Mouse (Mus musculus) lung, postnatal 0 days (tissue): ENCODE measurements around the gene B3gat1. TPM values are rescaled to one million over a fixed set of nuclear protein-coding genes. Genes with fewer than 3 reads are reported as not detected.

Source experiments
- ATAC-seq: fragments of 200-750 bp; cut with Nextera tagmentation; 2 replicates; pipeline ENCODE4 v1.8.0; 2017; ENCODE audit warnings: moderate library complexity
- DNase-seq: peaks from one replicate; pipeline ENCODE4 v3.0.0-alpha.2; 2016; ENCODE audit warnings: low spot score
- H3K27ac ChIP-seq: fragments of 300-500 bp; sonication (generic); 2 replicates; pipeline ENCODE4 v1.5.1; 2014; ENCODE audit warnings: antibody characterized with exemption, mild to moderate bottlenecking, low read length, mixed read lengths
- H3K27me3 ChIP-seq: fragments of 300-500 bp; sonication (generic); replicated peaks from 2 replicates; pipeline ENCODE4 v1.6.1; 2014; ENCODE audit warnings: low read length, mixed read lengths; ENCODE audit not compliant: insufficient read depth
- H3K36me3 ChIP-seq: fragments of 300-500 bp; sonication (generic); 2 replicates; pipeline ENCODE4 v1.6.1; 2014; ENCODE audit warnings: low read length, mixed read lengths; ENCODE audit not compliant: insufficient read depth
- H3K4me1 ChIP-seq: fragments of 300-500 bp; sonication (generic); 2 replicates; pipeline ENCODE4 v1.6.1; 2014; ENCODE audit warnings: antibody characterized with exemption, low read depth, low read length, mixed read lengths; ENCODE audit not compliant: insufficient read depth
- H3K4me2 ChIP-seq: fragments of 300-500 bp; sonication (generic); replicated peaks from 2 replicates; pipeline ENCODE4 v1.6.1; 2014; ENCODE audit warnings: low read depth, mild to moderate bottlenecking, low read length, moderate library complexity, mixed read lengths
- H3K4me3 ChIP-seq: fragments of 300-500 bp; sonication (generic); 2 replicates; pipeline ENCODE4 v1.5.1; 2014; ENCODE audit warnings: low read depth, low read length
- H3K9ac ChIP-seq: fragments of 300-500 bp; sonication (generic); replicated peaks from 2 replicates; pipeline ENCODE4 v1.6.1; 2014; ENCODE audit warnings: low read depth, mild to moderate bottlenecking
- H3K9me3 ChIP-seq: fragments of 300-500 bp; sonication (generic); 2 replicates; pipeline ENCODE4 v1.6.1; 2016; ENCODE audit warnings: low read length, mixed read lengths
- CTCF ChIP-seq: IDR thresholded peaks from 2 replicates; pipeline ENCODE4 v1.5.1; 2016; ENCODE audit warnings: antibody characterized with exemption, mild to moderate bottlenecking
- EP300 ChIP-seq: IDR thresholded peaks from 2 replicates; pipeline ENCODE4 v1.6.1; 2016; ENCODE audit warnings: antibody characterized with exemption, mild to moderate bottlenecking, control low read depth
- WGBS: fragments of 180-500 bp; shearing (Covaris S2); extraction: QIAGEN DNeasy Blood & Tissue Kit; methylation state at CpG from one replicate; pipeline ENCODE4 v1.1.7; 2014; 5-methylcytosine and 5-hydroxymethylcytosine counted together
- polyA plus RNA-seq: library from polyadenylated mRNA; unstranded; fragments of >200 nt; fragmentation: Nextera tagmentation; extraction: Ambion mirVana; gene quantifications from 2 replicates; pipeline ENCODE4 v1.2.1, GENCODE M21; 2015

Gene B3gat1
- polyA plus RNA-seq, 1 experiment from 2014 or later, result not detected

- Histone ChIP-seq H3K4me3 (no peak overlapping the region), H3K36me3 (no peaks in the 10 kb centered on the region), H3K27ac (no peak overlapping the region), H3K4me2 (no peak overlapping the region), H3K4me1 (no peaks in the 10 kb centered on the region), H3K9me3 (no peaks in the 10 kb centered on the region), H3K27me3 (no peaks in the 10 kb centered on the region), H3K9ac (no peak overlapping the region)
- 85% methylated on average over 6 of the region's 6 CpGs for WGBS
- TF ChIP-seq CTCF, result no peak
- no peak for TF ChIP-seq EP300
- DNase-seq, result no peak
- no peak for ATAC-seq
Observed at GRCm38 (mm10) chr9:26762477-26762876, 28.9 kb downstream of the B3gat1 start.

GRCm38 (mm10) chr9:26768181-26768580 lies 34.7 kb downstream of the B3gat1 start:
- Histone ChIP-seq H3K27me3 (no peaks in the 10 kb centered on the region), H3K4me3 (no peak overlapping the region), H3K27ac (no peak overlapping the region), H3K4me2 (no peak overlapping the region), H3K4me1 (no peaks in the 10 kb centered on the region), H3K36me3 (no peaks in the 10 kb centered on the region), H3K9ac (no peak overlapping the region), H3K9me3 (no peaks in the 10 kb centered on the region)
- 73% methylated on average over 3 of the region's 3 CpGs for WGBS
- no peak for TF ChIP-seq CTCF
- no peak for TF ChIP-seq EP300
- no peak for ATAC-seq
- DNase-seq, result no peak

GRCm38 (mm10) chr9:26775700-26776099 lies 42.2 kb downstream of the B3gat1 start:
- DNase-seq (no peak), ATAC-seq (no peak)
- no peak overlapping the region for H3K4me2 ChIP-seq
- WGBS, result 68% methylated on average over 2 of the region's 2 CpGs
- no peak overlapping the region for H3K27ac ChIP-seq
- H3K9me3 ChIP-seq, result no peaks in the 10 kb centered on the region
- H3K4me3 ChIP-seq, result no peak overlapping the region
- H3K4me1 ChIP-seq, result no peaks in the 10 kb centered on the region
- no peak overlapping the region for H3K9ac ChIP-seq
- H3K27me3 ChIP-seq, result no peaks in the 10 kb centered on the region
- TF ChIP-seq CTCF (no peak), EP300 (no peak)
- H3K36me3 ChIP-seq, result no peaks in the 10 kb centered on the region

GRCm38 (mm10) chr9:26776122-26776902 lies 42.8 kb downstream of the B3gat1 start:
- DNase-seq (peak; percentile 67), ATAC-seq (no peak)
- Histone ChIP-seq H3K27me3 (no peaks in the 10 kb centered on the region), H3K9ac (no peak overlapping the region), H3K4me2 (no peak overlapping the region), H3K36me3 (no peaks in the 10 kb centered on the region), H3K9me3 (no peaks in the 10 kb centered on the region), H3K4me1 (no peaks in the 10 kb centered on the region), H3K27ac (no peak overlapping the region), H3K4me3 (no peak overlapping the region)
- no peak for TF ChIP-seq EP300
- peak; percentile 82 for TF ChIP-seq CTCF
- WGBS, result 62% methylated on average over 6 of the region's 6 CpGs

- 76% methylated on average over 7 of the region's 7 CpGs for WGBS
- no peak for ATAC-seq
- Histone ChIP-seq H3K4me1 (no peaks in the 10 kb centered on the region), H3K9me3 (no peaks in the 10 kb centered on the region), H3K9ac (no peak overlapping the region), H3K4me3 (no peak overlapping the region), H3K27ac (no peak overlapping the region), H3K36me3 (no peaks in the 10 kb centered on the region), H3K27me3 (no peaks in the 10 kb centered on the region), H3K4me2 (no peak overlapping the region)
- no peak for DNase-seq
- TF ChIP-seq CTCF (no peak), EP300 (no peak)
Observed at GRCm38 (mm10) chr9:26778421-26778820, 44.9 kb downstream of the B3gat1 start.

GRCm38 (mm10) chr9:26783414-26783975 lies 50.0 kb downstream of the B3gat1 start:
- H3K27ac ChIP-seq, result no peak overlapping the region
- H3K9me3 ChIP-seq, result no peaks in the 10 kb centered on the region
- ATAC-seq, result no peak; the same call in 1 of the 2 replicates
- H3K4me3 ChIP-seq, result no peak overlapping the region
- TF ChIP-seq EP300 (no peak), CTCF (no peak)
- WGBS, result 48% methylated on average over 7 of the region's 7 CpGs
- no peaks in the 10 kb centered on the region for H3K36me3 ChIP-seq
- H3K27me3 ChIP-seq, result no peaks in the 10 kb centered on the region
- DNase-seq, result no peak
- H3K9ac ChIP-seq, result no peak overlapping the region
- H3K4me1 ChIP-seq, result no peaks in the 10 kb centered on the region
- no peak overlapping the region for H3K4me2 ChIP-seq
